Mouse (Mus musculus) ovary, postnatal 14 days (tissue): ENCODE data around the gene Tspan11.

ENCODE experiments used
- DNase-seq: peaks from one replicate; pipeline ENCODE4 v3.0.0; 2022; ENCODE audit warnings: low spot score

Gene Tspan11

GRCm38 (mm10) chr6:127887511-127888421 is at the start of gene Tspan11:
Gene Tspan11 (plus strand): TSS chr6:127887589.
- DNase-seq: peak; percentile 22

- no peak for DNase-seq
These were observed 49.5 kb upstream of the Tspan11 start for GRCm38 (mm10) chr6:127837910-127838309.

GRCm38 (mm10) chr6:127839538-127839937 is 47.9 kb upstream of the Tspan11 start:
- no peak for DNase-seq

GRCm38 (mm10) chr6:127840171-127840570 is 47.2 kb upstream of the Tspan11 start:
- no peak for DNase-seq

DNA sequence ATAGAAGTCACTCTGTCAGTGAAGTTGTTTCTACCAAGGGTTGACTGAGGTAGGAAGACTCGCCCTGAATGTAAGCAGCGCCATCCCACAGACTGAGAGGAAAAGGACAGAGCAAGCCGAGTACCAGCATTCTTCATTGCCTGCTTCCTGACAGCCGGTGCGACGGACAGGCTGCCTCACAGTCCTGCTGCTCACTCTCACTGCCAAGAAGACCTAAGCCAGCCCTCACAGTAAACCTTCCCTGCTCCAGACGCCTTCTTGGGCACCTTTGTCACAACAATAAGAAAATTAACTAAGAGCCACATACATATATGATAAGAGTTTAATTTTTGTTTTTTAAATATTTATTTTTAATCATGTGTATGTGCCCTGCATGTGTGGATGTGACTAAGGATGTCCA is 46.1 kb upstream of the Tspan11 start:
- no peak for DNase-seq

GRCm38 (mm10) chr6:127846521-127846920 is 40.9 kb upstream of the Tspan11 start:
- DNase-seq: no peak

GRCm38 (mm10) chr6:127849496-127849895 is 37.9 kb upstream of the Tspan11 start:
- no peak for DNase-seq

GRCm38 (mm10) chr6:127851611-127852010 is 35.8 kb upstream of the Tspan11 start:
- DNase-seq: no peak

GRCm38 (mm10) chr6:127853241-127853640 is 34.1 kb upstream of the Tspan11 start:
- DNase-seq: no peak

- DNase-seq: no peak
These were observed 33.4 kb upstream of the Tspan11 start for GRCm38 (mm10) chr6:127853771-127854687.

GRCm38 (mm10) chr6:127854688-127855013 is 32.7 kb upstream of the Tspan11 start:
- DNase-seq: no peak

GRCm38 (mm10) chr6:127855711-127856295 is 31.6 kb upstream of the Tspan11 start:
- DNase-seq: no peak

DNA sequence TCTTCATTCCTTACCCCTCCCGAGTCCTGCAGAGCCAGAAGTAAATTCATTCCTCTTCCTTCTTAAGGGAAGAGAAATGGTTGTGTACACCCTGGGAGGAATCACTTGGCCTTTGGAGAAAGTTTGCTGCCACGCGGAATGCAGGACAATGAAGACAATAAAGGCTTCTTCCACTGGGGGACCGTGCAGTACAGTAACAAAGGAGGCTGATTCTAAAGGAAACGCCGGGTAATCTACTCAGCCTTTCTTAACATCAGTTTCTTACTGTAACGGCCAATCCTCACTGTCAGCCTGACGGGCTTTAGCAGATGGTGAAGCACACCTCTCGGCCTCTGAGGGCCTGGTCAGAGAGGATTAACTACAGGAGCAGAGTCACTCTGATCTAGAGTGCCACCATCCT is 25.4 kb upstream of the Tspan11 start:
- no peak for DNase-seq

GRCm38 (mm10) chr6:127865391-127865790 is 22.0 kb upstream of the Tspan11 start:
- DNase-seq: no peak

- no peak for DNase-seq
These were observed 18.8 kb upstream of the Tspan11 start for GRCm38 (mm10) chr6:127868546-127868945.

DNA sequence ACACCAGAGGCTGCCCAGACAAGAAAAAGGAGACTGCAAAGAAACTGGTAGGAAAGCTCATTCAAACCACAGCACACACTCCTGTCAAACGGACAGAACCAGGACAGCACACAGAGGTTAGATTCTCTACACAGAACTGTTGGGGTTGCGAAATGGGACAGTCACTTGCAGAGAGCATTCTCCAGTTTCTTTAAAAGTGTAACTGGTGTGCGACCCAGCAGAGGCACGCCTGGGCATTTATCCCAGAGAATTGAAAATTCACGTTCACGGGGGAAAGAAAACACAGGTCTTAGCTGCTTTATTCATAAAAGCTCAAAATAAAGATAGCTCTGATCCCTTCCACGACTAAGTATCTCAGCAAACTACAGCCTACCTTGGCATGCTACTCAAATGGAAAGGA is 18.3 kb upstream of the Tspan11 start:
- no peak for DNase-seq

GRCm38 (mm10) chr6:127870345-127871324 is 16.8 kb upstream of the Tspan11 start:
- DNase-seq: no peak

- no peak for DNase-seq
These were observed 16.0 kb upstream of the Tspan11 start for GRCm38 (mm10) chr6:127871436-127871835.

GRCm38 (mm10) chr6:127872581-127872980 is 14.8 kb upstream of the Tspan11 start:
- no peak for DNase-seq

DNA sequence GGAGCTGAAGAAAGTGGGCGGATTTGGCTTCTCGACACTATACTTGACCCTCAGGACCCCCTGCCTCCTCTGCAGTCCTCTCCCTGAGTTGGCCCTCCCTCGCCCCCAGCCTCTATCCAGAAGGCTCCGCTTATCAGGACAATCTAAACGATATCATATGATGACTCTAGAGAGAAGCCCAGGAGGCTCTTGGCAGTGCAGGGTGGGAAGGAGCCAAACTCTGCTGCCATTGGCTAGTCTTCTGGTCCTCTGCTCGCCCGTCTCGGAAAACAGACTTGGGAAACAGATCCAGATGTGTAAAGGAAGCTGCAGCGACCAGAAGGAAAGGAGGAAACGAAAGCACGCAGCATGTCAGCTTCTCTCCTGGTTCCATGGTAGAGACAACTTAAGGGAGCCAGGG is 11.5 kb upstream of the Tspan11 start:
- no peak for DNase-seq

DNA sequence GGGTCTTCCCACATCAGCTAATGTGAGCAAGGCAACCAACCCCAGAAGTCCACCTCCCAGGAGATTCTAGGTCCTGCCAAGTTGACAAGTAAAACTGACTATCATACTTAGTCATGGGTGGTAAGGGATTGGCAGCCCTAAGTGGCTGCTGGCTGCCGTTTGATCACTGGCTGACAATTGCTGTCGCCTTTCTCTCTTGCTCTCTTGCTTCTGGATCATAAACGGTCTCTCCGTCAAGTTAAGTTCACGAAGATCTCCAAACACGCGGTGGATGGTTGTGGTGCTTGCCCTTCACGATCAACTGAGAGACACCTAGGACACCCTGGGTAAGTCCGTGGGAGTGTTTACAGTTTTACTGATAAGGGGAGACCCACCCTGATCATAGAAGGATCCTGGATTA is 11.0 kb upstream of the Tspan11 start:
- DNase-seq: no peak
